Mouse (Mus musculus) cortical plate, adult 2 months (tissue): Measurements from ENCODE around the gene Slc6a20b.

Experiments used
- CTCF ChIP-seq: fragments of 200-500 bp; IDR thresholded peaks from 2 replicates; pipeline ENCODE4 v1.5.1; 2011; ENCODE audit warnings: mild to moderate bottlenecking, control low read depth, low read length; ENCODE audit not compliant: insufficient read depth; ENCODE audit errors: extremely low read depth
- POLR2A ChIP-seq: fragments of 200-500 bp; IDR thresholded peaks from 2 replicates; pipeline ENCODE4 v1.6.1; 2011; ENCODE audit warnings: mild to moderate bottlenecking, low read length, control low read depth; ENCODE audit not compliant: insufficient read depth; ENCODE audit errors: extremely low read depth

- TF ChIP-seq CTCF (no peak), POLR2A (no peak)
Observed at GRCm38 (mm10) chr9:123631666-123632065, 699 bp downstream of the Slc6a20b start.
